Mouse (Mus musculus): ENCODE results near the gene Oxld1.

DNA sequence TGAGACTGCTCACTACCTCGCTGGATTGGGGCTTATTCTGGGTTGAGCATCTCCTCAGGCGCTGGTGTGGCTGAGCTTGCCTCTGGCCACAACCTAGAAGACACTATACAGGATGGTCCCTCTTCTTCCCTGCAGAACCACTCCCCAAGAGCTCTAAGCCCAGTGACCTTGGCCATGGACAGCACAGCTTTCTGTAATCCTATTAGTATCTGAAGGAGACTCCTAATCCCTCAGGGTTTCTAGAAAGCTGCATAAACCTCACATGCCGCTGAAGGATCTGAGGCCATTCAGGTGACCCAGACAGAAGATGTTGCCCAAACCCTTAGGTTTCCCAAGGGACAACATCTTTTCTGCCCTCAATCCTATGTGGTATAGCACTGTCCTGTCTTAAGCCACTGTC is 5.6 kb downstream of the Oxld1 start:
- TF ChIP-seq CTCF (IDR thresholded peaks at IDR 0.05; ENCODE audit: low read depth, low read length) (no peak), POLR2A (IDR thresholded peaks at IDR 0.05; ENCODE audit: borderline replicate concordance, low read depth, low read length) (no peak)
